23 mouse cellular contexts compared by ENCODE assay signal in genomic region chr5:99636575-99636974, GRCm38 (mm10).
DNase-seq lines count a peak whose midpoint lies in the region; ATAC-seq lines count a peak whose summit lies in the region.
"Had no signal": no experiment of that assay in that cellular context is flagged by ENCODE, and none has a peak within 500 bp of the region (broad histone marks: within the 10 kb centered on the region; RNA-seq: fewer than 3 reads in every experiment).

No protein-coding gene starts in this region.

- no peaks in the 10 kb centered on the region for H3K9me3 ChIP-seq in heart, embryonic 11.5 days (replicated peaks; ENCODE audit: control insufficient read depth, low read length)
- no peaks in the 10 kb centered on the region for H3K9me3 ChIP-seq in hindbrain, embryonic 10.5 days
- no peaks in the 10 kb centered on the region for H3K9me3 ChIP-seq in hindbrain, embryonic 11.5 days (ENCODE audit: control insufficient read depth, low read length)
- no peaks in the 10 kb centered on the region for H3K9me3 ChIP-seq in limb, embryonic 10.5 days (replicated peaks)
- H3K9me3 ChIP-seq in liver, embryonic 12.5 days (replicated peaks): no peaks in the 10 kb centered on the region
- H3K9me3 ChIP-seq: kidney, embryonic 15.5 days; limb, embryonic 13.5 days; liver, embryonic 15.5 days; midbrain, embryonic 12.5 days had no signal

- no peak overlapping the region for H3K4me3 ChIP-seq in heart, embryonic 11.5 days (ENCODE audit: low read depth, low read length)
- H3K4me3 ChIP-seq in hindbrain, embryonic 10.5 days: no peak overlapping the region
- H3K4me3 ChIP-seq in hindbrain, embryonic 11.5 days (ENCODE audit: low read depth, low read length): no peak overlapping the region
- H3K4me3 ChIP-seq in limb, embryonic 10.5 days: no peak overlapping the region
- H3K4me3 ChIP-seq in liver, embryonic 12.5 days: no peak overlapping the region
- H3K4me3 ChIP-seq: gastrocnemius, adult 2 months; kidney, embryonic 15.5 days; limb, embryonic 13.5 days; liver, embryonic 15.5 days; midbrain, embryonic 12.5 days had no signal

- no peak overlapping the region for H3K9ac ChIP-seq in heart, embryonic 11.5 days (ENCODE audit: low read depth, low read length)
- no peak overlapping the region for H3K9ac ChIP-seq in hindbrain, embryonic 11.5 days (ENCODE audit: low read depth, low read length)
- no peak overlapping the region for H3K9ac ChIP-seq in liver, embryonic 12.5 days
- H3K9ac ChIP-seq: kidney, embryonic 15.5 days; limb, embryonic 13.5 days; liver, embryonic 15.5 days; midbrain, embryonic 12.5 days had no signal

- peak overlapping the region; percentile 50; the same call in 1 of the 2 replicates for H3K27ac ChIP-seq in heart, embryonic 11.5 days (ENCODE audit: low read depth, low read length)
- H3K27ac ChIP-seq in hindbrain, embryonic 10.5 days: peak overlapping the region; percentile 66
- no peak overlapping the region for H3K27ac ChIP-seq in hindbrain, embryonic 11.5 days (ENCODE audit: low read depth, low read length)
- H3K27ac ChIP-seq in limb, embryonic 10.5 days: 0 out of 2 replicates have a peak overlapping the region, but pooled peaks have one; percentile 10
- H3K27ac ChIP-seq in liver, embryonic 12.5 days: 0 out of 2 replicates have a peak overlapping the region, but pooled peaks have one; percentile 15
- H3K27ac ChIP-seq: gastrocnemius, adult 2 months; hindbrain, postnatal 0 days; kidney, embryonic 15.5 days; limb, embryonic 13.5 days; liver, embryonic 15.5 days; midbrain, embryonic 12.5 days; stomach, postnatal 0 days had no signal

- no peak for DNase-seq in heart, adult 18-20 months
- DNase-seq in hindbrain, embryonic 10.5 days (ENCODE audit: low spot score): peak; percentile 14
- DNase-seq in hindbrain, embryonic 11.5 days (ENCODE audit: low spot score): no peak
- DNase-seq in limb, embryonic 10.5 days (ENCODE audit: low spot score): no peak
- DNase-seq: adrenal gland, adult 2 months; cerebellum, adult 11-12 months; cerebellum, postnatal 10 days; gastrocnemius, adult 2 months; kidney, postnatal 4 days; lung, postnatal 4 days; right cerebral cortex, postnatal 14 days; thymus, adult 2 months; thymus, postnatal 4 days had no signal

- peaks cover 23% of the 10 kb centered on the region for H3K4me1 ChIP-seq in heart, embryonic 11.5 days (ENCODE audit: control insufficient read depth, insufficient read depth, low read length)
- H3K4me1 ChIP-seq in hindbrain, embryonic 10.5 days (replicated peaks): peaks cover 16% of the 10 kb centered on the region
- no peaks in the 10 kb centered on the region for H3K4me1 ChIP-seq in hindbrain, embryonic 11.5 days (replicated peaks; ENCODE audit: control insufficient read depth, insufficient read depth, low read length)
- peaks cover 18% of the 10 kb centered on the region for H3K4me1 ChIP-seq in limb, embryonic 10.5 days
- peaks cover 44% of the 10 kb centered on the region for H3K4me1 ChIP-seq in liver, embryonic 12.5 days

- WGBS in heart, embryonic 11.5 days (ENCODE audit: insufficient replicate concordance): 21% methylated on average over 7 of the region's 7 CpGs
- 40% methylated on average over 7 of the region's 7 CpGs for WGBS in hindbrain, embryonic 10.5 days
- WGBS in hindbrain, embryonic 11.5 days: 47% methylated on average over 7 of the region's 7 CpGs
- WGBS in limb, embryonic 10.5 days: 58% methylated on average over 7 of the region's 7 CpGs
- 11% methylated on average over 7 of the region's 7 CpGs for WGBS in liver, embryonic 12.5 days (ENCODE audit: insufficient replicate concordance)

- ATAC-seq in heart, embryonic 11.5 days (replicated peaks; ENCODE audit: insufficient number of reproducible peaks, low FRiP score, low TSS enrichment): no peak
- ATAC-seq in hindbrain, embryonic 11.5 days (ENCODE audit: low FRiP score): no peak
- ATAC-seq in liver, embryonic 12.5 days: no peak
- no peak for ATAC-seq in inflammation-experienced regulatory T-cells, adult 6 months
- ATAC-seq: hindbrain, postnatal 0 days; intestine, postnatal 0 days had no signal

- no peaks in the 10 kb centered on the region for H3K36me3 ChIP-seq in heart, embryonic 11.5 days (ENCODE audit: control insufficient read depth, insufficient read depth, low read length)
- H3K36me3 ChIP-seq in hindbrain, embryonic 10.5 days: no peaks in the 10 kb centered on the region
- no peaks in the 10 kb centered on the region for H3K36me3 ChIP-seq in hindbrain, embryonic 11.5 days (ENCODE audit: control insufficient read depth, insufficient read depth, low read length)
- no peaks in the 10 kb centered on the region for H3K36me3 ChIP-seq in limb, embryonic 10.5 days
- no peaks in the 10 kb centered on the region for H3K36me3 ChIP-seq in liver, embryonic 12.5 days
- H3K36me3 ChIP-seq: kidney, embryonic 15.5 days; limb, embryonic 13.5 days; liver, embryonic 15.5 days; midbrain, embryonic 12.5 days had no signal

- no peak overlapping the region for H3K4me2 ChIP-seq in heart, embryonic 11.5 days
- H3K4me2 ChIP-seq in hindbrain, embryonic 11.5 days (replicated peaks; ENCODE audit: low read depth, low read length): no peak overlapping the region
- H3K4me2 ChIP-seq in liver, embryonic 12.5 days: no peak overlapping the region
- H3K4me2 ChIP-seq: kidney, embryonic 15.5 days; limb, embryonic 13.5 days; liver, embryonic 15.5 days; midbrain, embryonic 12.5 days had no signal

- no peaks in the 10 kb centered on the region for H3K27me3 ChIP-seq in heart, embryonic 11.5 days (ENCODE audit: control insufficient read depth, insufficient read depth, low read length)
- H3K27me3 ChIP-seq in hindbrain, embryonic 10.5 days (ENCODE audit: insufficient read depth, poor library complexity, severe bottlenecking): no peaks in the 10 kb centered on the region
- H3K27me3 ChIP-seq in hindbrain, embryonic 11.5 days (ENCODE audit: control insufficient read depth, insufficient read depth, low read length): no peaks in the 10 kb centered on the region
- no peaks in the 10 kb centered on the region for H3K27me3 ChIP-seq in limb, embryonic 10.5 days (ENCODE audit: low read depth, poor library complexity, severe bottlenecking)
- no peaks in the 10 kb centered on the region for H3K27me3 ChIP-seq in liver, embryonic 12.5 days (replicated peaks)
- H3K27me3 ChIP-seq: kidney, embryonic 15.5 days; limb, embryonic 13.5 days; liver, embryonic 15.5 days; midbrain, embryonic 12.5 days had no signal
